Mouse (Mus musculus) forebrain, embryonic 11.5 days (tissue): ENCODE measurements at regions not wholly inside any gene's neighbourhood (a gene's known extent, or its start where the extent isn't known, plus 50 kb on each side); places are given as distances from the start of the nearest gene placed in this dataset.

ENCODE experiments used
- ATAC-seq: fragments of 200-750 bp; cut with Nextera tagmentation; replicated peaks from 2 replicates; pipeline ENCODE4 v1.8.0; 2017; ENCODE audit warnings: moderate TSS enrichment; ENCODE audit not compliant: low FRiP score
- DNase-seq: peaks from one replicate; pipeline ENCODE4 v3.0.0-alpha.2; 2017; ENCODE audit warnings: low spot score
- H3K27ac ChIP-seq: fragments of 300-500 bp; sonication (generic); 2 replicates; pipeline ENCODE4 v1.5.1; 2014; ENCODE audit warnings: low read depth, low read length
- H3K27me3 ChIP-seq: fragments of 300-500 bp; sonication (generic); 2 replicates; pipeline ENCODE4 v1.6.1; 2014; ENCODE audit warnings: mild to moderate bottlenecking, low read length, mixed read lengths; ENCODE audit not compliant: control insufficient read depth, insufficient read depth
- H3K36me3 ChIP-seq: fragments of 300-500 bp; sonication (generic); 2 replicates; pipeline ENCODE4 v1.6.1; 2014; ENCODE audit warnings: mild to moderate bottlenecking, low read length, moderate library complexity, mixed read lengths; ENCODE audit not compliant: control insufficient read depth, insufficient read depth
- H3K4me1 ChIP-seq: fragments of 300-500 bp; sonication (generic); replicated peaks from 2 replicates; pipeline ENCODE4 v1.6.1; 2014; ENCODE audit warnings: low read length, mixed read lengths; ENCODE audit not compliant: control insufficient read depth, insufficient read depth
- H3K4me2 ChIP-seq: fragments of 300-500 bp; sonication (generic); 2 replicates; pipeline ENCODE4 v1.6.1; 2014; ENCODE audit warnings: low read depth, mild to moderate bottlenecking, low read length, moderate library complexity, mixed read lengths; ENCODE audit not compliant: severe bottlenecking
- H3K4me3 ChIP-seq: fragments of 300-500 bp; sonication (generic); 2 replicates; pipeline ENCODE4 v1.5.1; 2014; ENCODE audit warnings: low read depth, low read length
- H3K9ac ChIP-seq: fragments of 300-500 bp; sonication (generic); 2 replicates; pipeline ENCODE4 v1.6.1; 2014; ENCODE audit warnings: low read length
- H3K9me3 ChIP-seq: fragments of 300-500 bp; sonication (generic); 2 replicates; pipeline ENCODE4 v1.6.1; 2016; ENCODE audit warnings: low read length, mixed read lengths; ENCODE audit not compliant: control insufficient read depth
- WGBS: fragments of 180-500 bp; shearing (Covaris S2); extraction: QIAGEN DNeasy Blood & Tissue Kit; methylation state at CpG from one replicate; pipeline ENCODE4 v1.1.7; 2014; 5-methylcytosine and 5-hydroxymethylcytosine counted together

GRCm38 (mm10) chr5:119575124-119575523 lies 95.3 kb upstream of the Tbx3 start:
- no peak overlapping the region for H3K27ac ChIP-seq
- ATAC-seq, result no peak
- no peak overlapping the region for H3K4me2 ChIP-seq
- DNase-seq, result no peak
- H3K9ac ChIP-seq, result no peak overlapping the region
- H3K36me3 ChIP-seq, result no peaks in the 10 kb centered on the region
- WGBS, result 71% methylated on average over 14 of the region's 14 CpGs
- H3K9me3 ChIP-seq, result peaks cover 3% of the 10 kb centered on the region; the same call in 1 of the 2 replicates
- H3K4me1 ChIP-seq, result no peaks in the 10 kb centered on the region
- no peaks in the 10 kb centered on the region for H3K27me3 ChIP-seq
- H3K4me3 ChIP-seq, result no peak overlapping the region

- WGBS, result 89% methylated on average over 2 of the region's 2 CpGs
- H3K36me3 ChIP-seq, result no peaks in the 10 kb centered on the region
- no peak for ATAC-seq
Observed at GRCm38 (mm10) chr5:119579288-119579687, 91.2 kb upstream of the Tbx3 start.

DNA sequence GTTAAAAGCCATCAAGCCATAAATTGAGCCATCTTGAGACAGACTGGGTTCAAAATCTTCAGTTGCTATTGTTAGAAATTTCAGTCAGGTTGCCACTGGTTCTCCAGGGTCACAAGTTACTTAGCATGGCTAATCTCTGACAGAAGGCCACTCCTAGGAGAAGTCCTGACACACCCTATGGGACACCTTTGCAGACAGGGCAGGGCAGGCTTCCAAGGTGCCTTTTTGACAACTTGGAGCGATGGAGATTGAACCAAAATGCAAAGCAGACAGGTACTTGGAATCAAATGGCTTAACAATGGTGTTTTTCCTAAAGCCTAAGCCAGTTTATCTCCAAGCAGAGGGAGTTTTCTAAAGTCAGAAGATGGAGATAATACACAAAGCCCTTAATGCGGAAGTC lies 90.7 kb upstream of the Tbx3 start:
- H3K36me3 ChIP-seq, result no peaks in the 10 kb centered on the region
- WGBS, result 83% methylated on average over 2 of the region's 2 CpGs
- no peak for DNase-seq

More at GRCm38 (mm10) chr5:119579288-119579687, 91.2 kb upstream of the Tbx3 start:
- H3K9ac ChIP-seq, result no peak overlapping the region
- no peak overlapping the region for H3K4me3 ChIP-seq
- H3K4me2 ChIP-seq, result no peak overlapping the region
- no peak overlapping the region for H3K27ac ChIP-seq
- no peaks in the 10 kb centered on the region for H3K27me3 ChIP-seq
- no peaks in the 10 kb centered on the region for H3K9me3 ChIP-seq
- DNase-seq, result no peak
- H3K4me1 ChIP-seq, result no peaks in the 10 kb centered on the region

DNA sequence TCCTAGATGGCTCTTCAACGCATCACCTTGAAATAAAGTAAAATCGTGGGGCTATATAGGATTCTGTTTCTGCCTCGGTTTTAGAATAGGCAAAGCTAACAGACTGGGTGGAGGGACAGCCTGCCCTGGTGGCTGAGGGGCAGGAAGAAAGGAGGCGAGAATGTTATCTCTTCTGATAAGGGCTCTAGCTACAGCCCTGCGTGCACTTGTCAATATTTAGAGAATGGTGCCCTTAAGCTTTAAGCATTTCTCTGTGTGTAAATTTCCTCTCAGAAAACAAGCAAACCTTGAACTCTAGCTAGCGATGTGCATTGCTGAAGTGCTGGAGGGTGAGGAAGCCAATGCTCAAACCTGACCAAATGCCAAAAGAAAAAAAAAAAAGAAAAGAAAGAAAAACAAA lies 90.1 kb upstream of the Tbx3 start:
- Histone ChIP-seq H3K9ac (no peak overlapping the region), H3K4me3 (no peak overlapping the region), H3K27ac (no peak overlapping the region), H3K4me2 (no peak overlapping the region), H3K4me1 (no peaks in the 10 kb centered on the region), H3K9me3 (no peaks in the 10 kb centered on the region), H3K27me3 (no peaks in the 10 kb centered on the region), H3K36me3 (no peaks in the 10 kb centered on the region)
- ATAC-seq (no peak), DNase-seq (no peak)
- 91% methylated on average over 6 of the region's 6 CpGs for WGBS

More for the DNA sequence above, 90.7 kb upstream of the Tbx3 start:
- Histone ChIP-seq H3K9me3 (no peaks in the 10 kb centered on the region), H3K4me3 (no peak overlapping the region), H3K9ac (no peak overlapping the region), H3K27ac (no peak overlapping the region), H3K27me3 (no peaks in the 10 kb centered on the region), H3K4me1 (no peaks in the 10 kb centered on the region), H3K4me2 (no peak overlapping the region)
- ATAC-seq, result no peak

- no peak overlapping the region for H3K4me2 ChIP-seq
- no peaks in the 10 kb centered on the region for H3K36me3 ChIP-seq
- H3K4me1 ChIP-seq, result no peaks in the 10 kb centered on the region
- H3K9me3 ChIP-seq, result no peaks in the 10 kb centered on the region
- H3K9ac ChIP-seq, result no peak overlapping the region
- H3K4me3 ChIP-seq, result no peak overlapping the region
- ATAC-seq, result no peak
- 86% methylated on average over 2 of the region's 2 CpGs for WGBS
- H3K27ac ChIP-seq, result no peak overlapping the region
- no peak for DNase-seq
- H3K27me3 ChIP-seq, result no peaks in the 10 kb centered on the region
Observed at GRCm38 (mm10) chr5:119580798-119581197, 89.7 kb upstream of the Tbx3 start.

DNA sequence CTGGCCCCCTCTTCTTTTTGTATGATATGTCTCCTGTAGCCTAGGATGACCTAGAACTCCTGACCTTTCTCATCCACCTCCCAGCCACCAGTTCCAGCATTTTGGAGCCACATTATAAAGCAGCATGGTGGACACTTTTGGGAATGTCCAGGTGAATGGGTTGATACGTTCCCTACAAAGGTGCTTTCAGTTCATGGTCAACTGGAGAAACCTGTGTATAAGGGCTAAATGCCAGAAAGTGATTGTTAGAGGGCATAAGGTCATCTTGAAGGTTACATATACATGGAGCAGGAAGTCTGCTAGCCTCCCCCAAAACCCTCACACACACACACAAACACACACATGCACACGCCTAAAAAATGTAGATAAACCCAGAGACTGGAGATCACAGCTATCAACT lies 86.1 kb upstream of the Tbx3 start:
- Histone ChIP-seq H3K9ac (no peak overlapping the region), H3K36me3 (no peaks in the 10 kb centered on the region)

DNA sequence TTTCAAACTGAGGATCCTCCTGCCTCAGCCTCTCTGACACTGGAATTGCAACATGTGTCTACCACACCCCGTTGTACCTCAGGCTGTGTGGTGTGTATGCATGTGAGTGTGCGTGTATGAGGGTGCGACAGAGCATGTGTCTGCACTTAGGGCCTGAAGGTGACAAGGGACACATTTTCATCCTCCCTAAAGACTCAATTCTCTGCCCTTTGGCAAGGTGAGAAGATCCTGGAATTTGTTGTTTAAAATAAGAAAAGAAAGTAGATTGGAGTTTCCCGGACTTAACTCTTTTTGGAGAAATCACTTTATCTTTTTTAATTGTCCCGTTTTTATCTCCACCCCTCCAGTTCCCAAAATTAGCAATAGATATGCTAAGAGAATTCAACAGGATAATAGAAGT lies 85.6 kb upstream of the Tbx3 start:
- H3K9ac ChIP-seq, result no peak overlapping the region
- no peaks in the 10 kb centered on the region for H3K36me3 ChIP-seq
- no peak for ATAC-seq
- no peaks in the 10 kb centered on the region for H3K27me3 ChIP-seq
- DNase-seq, result no peak
- 93% methylated on average over 5 of the region's 5 CpGs for WGBS
- no peak overlapping the region for H3K27ac ChIP-seq
- no peak overlapping the region for H3K4me3 ChIP-seq
- H3K4me1 ChIP-seq, result no peaks in the 10 kb centered on the region
- H3K9me3 ChIP-seq, result no peaks in the 10 kb centered on the region
- H3K4me2 ChIP-seq, result no peak overlapping the region

More for the DNA sequence above, 86.1 kb upstream of the Tbx3 start:
- Histone ChIP-seq H3K4me1 (no peaks in the 10 kb centered on the region), H3K9me3 (no peaks in the 10 kb centered on the region), H3K27me3 (no peaks in the 10 kb centered on the region), H3K4me3 (no peak overlapping the region), H3K27ac (no peak overlapping the region), H3K4me2 (no peak overlapping the region)
- DNase-seq, result no peak
- no peak for ATAC-seq
- WGBS, result 77% methylated on average over 2 of the region's 2 CpGs

- no peak for ATAC-seq
- no peaks in the 10 kb centered on the region for H3K27me3 ChIP-seq
- 86% methylated on average over 11 of the region's 12 CpGs for WGBS
Observed at GRCm38 (mm10) chr5:119586391-119587058, 83.9 kb upstream of the Tbx3 start.

DNA sequence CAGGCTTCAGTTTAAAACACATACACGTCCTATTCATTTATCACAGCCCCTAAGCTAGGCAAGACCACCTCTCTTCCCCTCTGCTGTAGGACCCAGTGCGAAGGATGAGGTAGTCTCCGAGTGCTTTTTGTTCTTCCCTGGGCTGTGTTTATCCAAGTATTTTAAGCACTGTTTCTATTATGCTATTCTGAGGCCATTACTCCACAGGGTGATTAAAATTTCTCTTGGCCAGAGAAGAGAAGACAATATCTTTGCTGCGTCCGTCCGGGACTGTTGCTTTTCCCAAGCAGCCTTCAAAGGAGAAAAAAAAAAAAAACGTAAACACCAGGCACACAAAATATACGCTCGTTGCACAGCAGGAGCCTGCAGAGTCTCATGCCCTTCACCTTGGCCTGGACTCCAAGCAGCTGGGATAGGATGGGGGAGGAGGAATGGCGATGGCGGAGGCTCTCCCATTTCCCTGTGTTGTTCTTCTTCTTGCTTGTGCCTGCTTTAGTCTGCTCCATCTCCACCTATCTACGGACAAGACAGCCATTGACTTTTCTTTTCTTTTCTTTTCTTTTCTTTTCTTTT lies 83.1 kb upstream of the Tbx3 start:
- no peak overlapping the region for H3K4me2 ChIP-seq
- DNase-seq (no peak), ATAC-seq (no peak)
- no peak overlapping the region for H3K4me3 ChIP-seq
- H3K36me3 ChIP-seq, result no peaks in the 10 kb centered on the region
- no peaks in the 10 kb centered on the region for H3K27me3 ChIP-seq
- WGBS, result 57% methylated on average over 12 of the region's 12 CpGs
- no peaks in the 10 kb centered on the region for H3K4me1 ChIP-seq
- H3K9me3 ChIP-seq, result no peaks in the 10 kb centered on the region
- H3K27ac ChIP-seq, result no peak overlapping the region
- H3K9ac ChIP-seq, result no peak overlapping the region

More at GRCm38 (mm10) chr5:119586391-119587058, 83.9 kb upstream of the Tbx3 start:
- no peak overlapping the region for H3K27ac ChIP-seq
- no peak overlapping the region for H3K4me3 ChIP-seq
- no peak overlapping the region for H3K9ac ChIP-seq
- no peaks in the 10 kb centered on the region for H3K36me3 ChIP-seq
- H3K9me3 ChIP-seq, result no peaks in the 10 kb centered on the region
- no peak for DNase-seq
- no peaks in the 10 kb centered on the region for H3K4me1 ChIP-seq
- no peak overlapping the region for H3K4me2 ChIP-seq
